Mouse (Mus musculus) inflammation-experienced regulatory T-cells, adult 16 weeks (primary cell): Measurements from ENCODE around the gene Kdm4d. TPM values are rescaled to one million over a fixed set of nuclear protein-coding genes. Genes with fewer than 3 reads are reported as not detected.

Source experiments
- polyA plus RNA-seq: library from polyadenylated mRNA; unstranded; fragments of 100-300 nt; shearing (Covaris generic); gene quantifications from one replicate; pipeline ENCODE4 v1.2.1, GENCODE M21; 2017

Kdm4d gene
- polyA plus RNA-seq = 1.4 TPM

DNA sequence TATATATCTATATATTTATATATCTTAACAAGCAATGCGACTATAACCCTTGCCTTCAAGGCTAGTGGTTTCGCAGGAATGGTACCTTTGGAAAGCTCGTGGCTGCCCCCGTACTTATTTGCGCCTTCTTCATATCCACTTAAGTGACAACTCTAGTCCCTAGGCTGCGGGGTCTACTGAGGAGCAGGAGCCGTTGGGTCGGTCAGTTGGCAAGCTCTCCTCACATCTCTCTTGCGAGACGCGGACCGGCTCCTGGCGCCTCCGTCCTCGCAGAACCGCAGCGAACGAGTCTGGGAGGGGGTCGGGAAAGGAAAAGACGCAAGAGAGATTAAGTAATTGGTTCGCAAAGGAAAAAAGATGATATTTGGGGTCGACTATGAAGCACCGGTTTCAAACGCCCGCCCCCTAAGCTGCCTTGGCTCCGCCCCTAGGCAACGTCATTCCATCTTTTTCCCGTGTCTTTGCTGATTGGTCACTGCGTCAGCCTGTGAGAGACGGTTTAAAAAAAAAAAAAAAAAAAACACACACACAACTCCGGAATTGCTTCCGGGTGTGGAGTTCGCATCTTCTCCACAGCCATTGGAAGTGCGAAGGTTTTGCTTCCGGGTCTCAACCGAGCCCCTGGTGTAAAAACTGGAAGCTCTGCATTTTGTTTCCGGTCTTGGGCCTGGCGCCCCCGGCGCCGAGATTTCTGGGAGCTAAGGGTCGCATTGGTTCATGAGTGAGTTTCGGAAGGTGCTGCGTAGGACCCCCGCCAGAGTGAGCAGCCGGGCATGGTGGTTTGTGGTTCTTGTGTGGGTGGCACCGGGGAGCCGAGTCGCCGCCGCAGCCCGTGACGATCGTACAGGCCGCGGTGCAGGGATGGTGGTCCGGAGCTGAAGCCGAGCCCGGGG lies at the start of gene Kdm4d, which contains the start of gene Cwc15:
Kdm4d (minus strand) TSS at position 460 of the 893 bp plus-strand sequence.
Cwc15 (plus strand) TSS at position 595 of the 893 bp plus-strand sequence.

Other genes with a start within 250 kb of the Kdm4d start
- gene Sesn3, start 225.4 kb downstream of the Kdm4d start, polyA plus RNA-seq = 11.9 TPM
- gene Endod1, start 119.0 kb downstream of the Kdm4d start, polyA plus RNA-seq = 33.8 TPM
- 210 TPM for gene Cwc15, start 135 bp upstream of the Kdm4d start, polyA plus RNA-seq
- 0.15 TPM for gene Amotl1, start 144.6 kb upstream of the Kdm4d start, polyA plus RNA-seq
- gene Piwil4, start 240.3 kb upstream of the Kdm4d start, polyA plus RNA-seq = 0.13 TPM